Mouse (Mus musculus): ENCODE data around the gene Nr1d1.

Gene Nr1d1

DNA sequence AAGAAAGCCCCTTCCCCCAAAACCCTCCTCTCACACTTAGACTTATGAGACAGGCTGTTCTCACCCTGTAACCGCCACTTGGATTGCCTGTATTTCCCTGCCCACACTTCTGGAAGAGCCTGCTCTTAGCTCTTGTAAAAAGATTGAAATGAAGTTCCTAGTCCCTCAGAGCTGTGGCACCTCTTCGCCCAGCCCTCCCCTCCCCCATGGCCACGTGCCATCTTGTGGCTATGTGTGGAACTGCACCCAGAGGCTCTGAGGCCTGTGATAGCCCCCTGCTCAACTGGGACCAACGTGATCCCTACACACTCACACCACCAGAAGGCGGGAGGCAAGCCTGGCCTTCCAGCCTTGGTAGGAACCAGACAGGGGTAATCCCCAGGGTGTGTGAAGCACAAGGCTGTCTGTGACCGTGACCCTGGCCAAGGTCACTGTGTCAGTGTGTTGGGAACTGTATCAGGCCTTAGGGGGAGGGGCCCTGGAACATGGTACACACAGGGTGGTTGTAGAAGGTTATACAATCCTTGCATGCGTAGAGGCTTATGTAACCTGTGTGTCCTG is 20.4 kb downstream of the Nr1d1 start:
- in situ Hi-C loops (cut with MboI, MseI): loop anchor here in 1 of 2 experiments (5.0 kb wide), 1 partner anchor 52 kb away; the partner anchor contains the start of gene Csf3

DNA sequence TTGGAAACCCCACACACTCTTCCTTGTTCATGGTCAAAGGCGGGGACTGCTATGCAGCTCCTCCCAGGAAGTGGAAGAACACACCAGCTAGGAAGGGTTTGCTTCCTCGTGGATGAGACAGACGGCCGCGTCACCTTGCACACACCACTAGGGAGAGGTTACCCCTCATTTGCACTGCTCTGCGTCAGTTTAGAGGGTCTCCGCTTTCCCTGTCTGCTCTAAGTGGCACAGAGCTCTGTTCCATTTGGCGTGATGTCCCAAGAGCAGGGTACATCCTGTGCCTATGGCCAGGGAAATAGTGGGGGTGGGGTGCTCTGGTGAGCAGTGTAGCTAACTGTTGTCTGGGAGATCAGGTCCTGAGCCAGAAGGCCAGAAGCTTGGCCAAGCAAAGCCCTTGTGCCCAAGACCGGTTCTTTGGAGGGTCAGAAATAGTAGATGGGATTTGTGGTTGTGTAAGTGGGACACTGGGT is 20.9 kb downstream of the Nr1d1 start:
- in situ Hi-C loops (cut with MboI, MseI): no loop called here

DNA sequence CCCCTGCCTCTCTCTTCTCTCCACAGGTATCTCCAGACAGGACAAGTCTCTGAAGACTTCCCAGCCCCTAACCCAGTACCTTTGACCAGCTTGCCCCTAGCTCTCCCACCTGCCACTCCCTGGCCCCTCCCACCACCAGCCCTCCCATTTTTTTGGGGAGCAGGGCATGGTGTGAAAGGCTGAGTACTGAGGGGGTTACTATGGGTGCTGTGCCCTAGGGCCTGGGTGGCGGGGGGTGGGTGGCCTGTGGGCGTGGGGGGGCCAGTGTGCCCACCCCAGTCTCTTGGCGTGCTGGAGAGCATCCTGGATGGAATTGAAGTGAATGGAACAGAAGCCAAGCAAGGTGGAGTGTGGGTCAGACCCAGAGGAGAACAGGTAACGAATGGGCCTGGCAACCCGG is 21.9 kb downstream of the Nr1d1 start:
- in situ Hi-C loops (cut with MboI, MseI): no loop called here

DNA sequence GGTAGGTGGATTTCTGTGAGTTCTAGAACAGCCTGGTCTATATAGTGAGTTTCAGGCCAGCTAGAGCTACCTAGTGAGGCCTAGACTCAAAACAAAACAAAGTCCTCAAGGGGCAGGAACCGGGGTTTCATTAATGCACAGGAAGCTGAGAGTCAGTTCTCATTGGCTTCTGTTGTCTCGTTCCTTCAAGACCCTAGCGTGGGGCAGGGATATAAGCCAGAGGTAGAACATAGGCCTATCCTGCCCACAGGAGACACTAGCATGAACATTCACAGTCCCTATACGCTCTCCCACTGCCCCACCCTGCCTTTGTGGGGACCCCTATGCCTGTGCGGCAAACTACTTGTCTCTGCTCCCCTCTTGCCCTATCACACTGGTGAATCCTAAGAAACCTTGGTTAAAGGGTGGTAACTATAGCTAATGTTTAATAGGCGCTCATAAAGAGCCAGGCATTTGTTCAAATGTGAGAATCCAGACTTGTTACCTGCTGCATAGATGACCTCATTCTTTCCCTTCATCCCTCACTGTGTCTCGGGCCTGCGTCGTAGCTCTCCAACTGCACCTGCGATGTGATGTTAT is 22.5 kb downstream of the Nr1d1 start:
- in situ Hi-C loops (cut with MboI, MseI): no loop called here

DNA sequence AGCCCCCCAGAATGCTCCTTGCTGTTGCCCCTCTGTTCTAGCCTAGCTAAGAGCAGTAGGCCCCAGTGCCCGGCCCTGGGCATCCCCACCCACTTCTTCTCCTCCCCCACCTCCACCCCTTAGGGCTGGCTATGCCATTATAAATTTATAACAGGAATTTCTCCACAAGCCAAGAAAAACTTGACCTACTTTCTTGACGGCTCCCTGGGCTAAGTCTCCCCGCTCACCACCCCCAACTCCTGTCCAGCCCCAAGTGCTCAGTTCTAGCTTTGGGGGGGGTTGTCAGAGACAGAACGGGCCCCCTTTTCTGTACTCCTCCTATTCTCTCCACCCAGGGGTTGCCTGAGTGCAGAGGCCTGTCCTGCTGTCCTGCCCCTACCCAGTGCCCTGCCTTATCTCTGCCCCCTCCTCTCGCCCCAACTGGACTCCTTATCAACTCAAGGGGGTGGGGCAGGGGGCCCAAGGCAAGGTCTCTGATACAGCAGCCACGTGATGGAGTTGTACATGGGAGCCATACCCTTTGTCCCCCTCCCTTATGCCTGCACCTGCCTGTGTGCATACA is 23.8 kb downstream of the Nr1d1 start:
- in situ Hi-C loops (cut with MboI, MseI): no loop called here

DNA sequence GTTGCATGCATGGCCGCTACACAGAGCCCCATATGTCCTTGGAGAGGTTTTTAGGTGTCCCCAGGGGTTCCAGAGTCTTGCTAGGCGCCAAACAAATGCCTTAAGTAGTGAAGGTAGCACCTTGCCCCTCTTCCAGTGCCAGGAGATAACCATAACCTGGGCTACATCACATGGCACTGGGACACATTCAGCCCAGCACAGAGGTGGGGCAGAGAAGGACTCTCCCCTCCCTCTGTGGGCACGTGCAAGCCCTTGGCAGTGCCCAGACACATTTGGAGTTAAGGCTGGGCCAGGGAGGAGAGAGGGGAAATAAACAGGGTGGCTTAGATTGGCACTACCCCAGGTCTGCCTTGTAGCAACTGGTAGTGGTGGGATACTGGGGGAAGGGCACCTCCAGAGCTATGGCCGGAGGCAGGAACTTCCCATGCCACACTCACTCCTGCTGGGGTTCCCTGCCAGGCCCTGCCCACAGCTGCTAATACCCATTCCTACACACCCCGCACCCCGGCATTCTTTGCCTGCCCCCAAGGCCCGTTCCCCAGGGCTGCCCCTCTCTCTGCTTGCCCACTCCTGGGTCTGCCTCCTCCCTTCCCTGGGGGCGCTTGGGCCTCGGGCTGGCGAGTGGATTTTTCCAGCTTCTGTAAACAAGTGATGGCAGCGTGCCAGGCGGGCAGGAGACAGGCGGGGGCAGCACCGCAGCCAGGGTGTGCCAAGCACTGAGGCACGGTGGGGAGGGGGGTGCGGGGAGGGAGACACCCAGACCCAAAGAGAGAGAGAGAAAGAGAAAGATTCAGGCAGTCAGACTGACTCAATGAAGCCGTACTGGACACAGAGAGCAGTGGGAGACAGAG is 24.6 kb downstream of the Nr1d1 start:
- in situ Hi-C loops (cut with MboI, MseI): no loop called here

DNA sequence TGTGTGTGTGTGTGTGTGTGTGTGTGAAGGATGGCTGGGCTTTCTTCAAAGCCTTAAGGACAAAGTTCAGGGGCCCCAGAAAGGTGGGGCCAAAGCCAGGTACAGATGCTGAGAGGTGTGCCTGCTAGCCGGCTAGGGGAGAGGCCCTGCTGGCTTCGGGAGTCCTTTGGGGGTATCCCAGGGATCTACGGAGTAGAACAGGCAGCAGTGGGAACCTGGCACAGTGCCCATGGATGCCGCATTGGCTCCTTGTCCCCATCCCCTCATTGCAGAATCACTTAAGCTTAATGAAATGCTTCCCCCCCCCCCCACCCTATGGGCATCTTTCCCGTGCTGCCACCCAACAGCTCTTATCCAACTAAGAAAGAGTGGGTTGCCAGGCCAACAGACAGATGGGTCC is 25.4 kb downstream of the Nr1d1 start:
- in situ Hi-C loops (cut with MboI, MseI): loop anchor here in 1 of 2 experiments (25.0 kb wide), 1 partner anchor 887 kb away; no protein-coding TSS in a partner anchor

DNA sequence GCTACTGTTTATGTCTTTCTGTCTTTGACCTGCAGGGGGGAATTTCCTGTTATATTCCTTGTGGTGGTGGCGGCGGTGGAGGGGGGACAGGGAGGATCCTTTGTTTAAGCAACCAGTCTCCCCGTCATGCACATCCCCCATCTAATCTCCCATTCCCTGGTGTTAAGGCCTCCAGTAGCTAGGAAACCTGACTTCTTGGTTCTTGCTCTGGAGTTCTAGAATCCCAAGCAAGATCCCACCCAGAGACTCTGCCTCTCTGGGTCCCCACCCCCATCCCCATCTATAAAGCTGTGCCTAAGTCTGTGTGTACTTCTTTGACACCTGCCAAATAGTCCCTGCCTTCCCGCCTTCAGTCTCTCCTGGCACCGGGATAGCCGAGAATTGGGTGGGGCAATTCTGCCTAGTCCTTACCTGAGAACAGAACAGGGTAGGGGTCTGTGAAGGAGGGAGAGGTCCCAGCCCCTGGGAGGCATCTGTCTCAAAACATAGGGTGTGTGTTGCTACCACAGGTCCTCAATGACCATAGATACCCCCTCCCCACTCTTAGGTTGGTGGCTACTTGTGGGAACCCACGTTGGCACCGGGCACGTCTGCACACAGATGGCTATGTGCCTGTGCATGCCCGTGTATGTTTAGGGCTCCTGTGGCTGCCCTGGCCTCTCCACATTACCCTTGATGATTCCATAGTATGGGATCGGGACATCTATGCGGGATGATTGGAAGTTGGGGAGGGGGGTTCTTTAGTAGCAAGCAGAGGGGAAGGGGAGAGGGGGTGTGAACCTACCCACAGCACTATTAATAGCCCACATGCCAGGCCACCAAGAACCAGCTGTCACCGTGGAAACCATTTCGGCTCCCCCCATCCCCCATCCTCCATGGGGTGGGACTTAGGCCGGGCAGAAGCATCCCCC is 26.4 kb downstream of the Nr1d1 start:
- in situ Hi-C loops (cut with MboI, MseI): loop anchor here in 1 of 2 experiments (25.0 kb wide), 1 partner anchor 886 kb away; no protein-coding TSS in a partner anchor

DNA sequence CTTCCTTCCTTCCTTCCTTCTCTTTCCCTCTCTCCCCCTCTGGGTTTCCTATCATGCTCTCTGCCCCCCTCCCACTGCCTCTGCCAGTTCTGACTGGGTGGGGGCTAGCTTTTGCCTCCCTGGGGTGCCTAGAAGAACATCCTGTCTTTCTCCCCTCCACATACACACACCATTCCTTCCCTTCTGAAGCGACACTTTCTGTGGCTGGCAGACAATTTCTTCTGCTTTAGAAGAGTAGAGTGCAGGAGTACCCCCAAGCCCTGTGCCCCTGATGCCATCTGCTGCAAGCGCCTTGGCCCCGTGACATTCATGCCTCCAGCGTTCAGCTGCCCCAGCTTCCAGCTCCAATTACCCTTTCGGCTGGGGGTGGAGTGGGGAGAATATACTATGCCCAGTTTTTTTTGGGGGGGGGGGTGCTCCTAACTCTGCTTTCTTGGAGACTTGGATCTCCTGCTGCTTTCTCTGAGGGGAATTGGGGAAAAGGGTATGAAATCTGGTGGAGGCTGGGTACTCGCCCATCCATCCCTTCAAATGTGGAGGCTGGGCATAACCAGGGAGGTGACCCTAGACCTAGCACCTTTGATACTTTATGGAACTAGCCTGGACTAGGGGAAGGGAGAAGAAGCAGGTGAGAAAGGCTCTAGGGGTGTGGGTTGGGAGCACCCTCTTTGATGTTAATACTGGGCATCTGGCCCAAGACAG is 27.2 kb downstream of the Nr1d1 start:
- in situ Hi-C loops (cut with MboI, MseI): loop anchor here in 1 of 2 experiments (25.0 kb wide), 1 partner anchor 886 kb away; no protein-coding TSS in a partner anchor

DNA sequence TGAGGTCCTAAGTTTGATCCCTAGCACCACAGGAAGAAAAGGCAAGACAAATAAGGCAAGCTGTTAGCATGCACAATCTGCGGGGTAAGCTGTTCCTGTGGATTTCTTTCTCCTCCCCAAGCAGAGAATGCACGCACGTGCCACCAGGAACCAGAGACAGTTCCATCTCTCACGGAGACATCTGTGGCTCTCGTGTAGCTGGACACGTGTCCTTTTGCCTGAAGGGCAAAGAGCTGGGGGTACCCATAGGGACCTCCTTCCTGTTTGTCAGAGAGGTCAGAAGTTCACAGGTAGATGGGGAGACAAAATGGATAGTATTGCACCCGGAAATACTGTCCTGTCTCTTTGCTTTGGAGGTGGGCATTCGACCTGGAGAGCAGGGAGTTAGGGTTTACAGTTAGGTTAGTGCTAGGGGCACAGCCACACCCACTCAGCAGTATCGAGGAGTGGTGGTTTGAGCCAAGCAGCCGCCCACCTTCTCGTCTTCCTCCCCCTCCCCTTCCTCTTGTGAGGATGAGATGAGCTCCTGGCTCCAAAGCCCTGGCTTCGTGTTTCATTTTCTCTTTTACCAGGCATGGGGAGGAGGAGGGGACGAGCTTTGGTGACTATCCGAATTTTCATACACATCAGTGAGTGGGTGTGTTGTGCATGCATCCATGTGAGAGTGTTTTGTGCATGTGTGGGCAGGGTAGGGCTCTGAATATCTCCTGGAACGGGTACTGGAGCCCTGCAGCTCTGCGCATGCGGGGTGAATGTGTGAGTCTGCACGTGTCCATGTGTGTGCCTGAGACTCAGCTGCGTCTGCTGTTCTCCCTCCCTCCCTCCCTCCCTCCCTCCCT is 28.1 kb downstream of the Nr1d1 start:
- in situ Hi-C loops (cut with MboI, MseI): loop anchor here in 1 of 2 experiments (25.0 kb wide), 1 partner anchor 885 kb away; no protein-coding TSS in a partner anchor

DNA sequence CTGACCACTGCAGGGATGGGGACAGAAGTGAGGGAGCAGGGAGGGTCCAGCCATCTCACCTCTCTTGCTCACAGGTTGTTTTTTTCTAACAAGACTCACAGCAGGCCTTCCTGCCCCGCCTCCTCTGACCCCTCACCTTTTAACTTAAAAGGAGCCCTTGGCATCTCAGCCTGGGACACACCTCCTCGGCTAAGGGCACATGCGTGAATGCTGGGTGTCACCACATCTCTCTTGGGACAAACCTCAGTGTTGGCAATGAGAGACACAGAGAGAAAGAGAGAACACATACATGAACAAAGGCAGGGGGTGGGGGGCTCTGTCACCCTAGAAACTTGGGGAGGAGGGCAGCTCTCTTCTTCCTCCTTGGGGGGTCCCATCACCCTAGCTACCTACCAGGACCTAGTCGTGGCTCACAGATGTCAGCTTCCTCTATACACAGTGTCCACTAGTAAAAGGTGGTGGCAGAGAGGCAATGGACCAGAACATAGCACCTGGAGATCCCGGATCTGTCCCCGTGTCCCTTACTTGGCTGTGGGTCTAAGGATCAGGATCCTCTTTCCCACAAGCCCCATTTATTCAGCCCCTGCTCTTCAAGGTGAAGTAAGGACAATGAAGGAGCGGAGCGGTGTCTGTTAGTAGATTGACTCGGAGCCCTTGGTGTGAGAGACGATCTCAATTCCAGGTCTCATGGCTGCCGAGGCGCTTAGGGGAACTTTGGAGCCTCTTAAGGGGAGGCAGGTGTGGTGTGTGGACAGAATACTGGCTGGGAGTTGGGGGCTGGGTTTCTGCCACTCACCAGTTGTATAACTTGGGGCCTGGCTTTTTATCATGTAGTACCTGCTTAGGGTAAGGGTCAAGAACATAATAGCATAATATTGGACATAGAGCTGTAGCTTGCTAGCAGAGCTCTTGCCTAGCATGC is 28.9 kb downstream of the Nr1d1 start:
- in situ Hi-C loops (cut with MboI, MseI): loop anchor here in 1 of 2 experiments (25.0 kb wide), 1 partner anchor 884 kb away; no protein-coding TSS in a partner anchor

DNA sequence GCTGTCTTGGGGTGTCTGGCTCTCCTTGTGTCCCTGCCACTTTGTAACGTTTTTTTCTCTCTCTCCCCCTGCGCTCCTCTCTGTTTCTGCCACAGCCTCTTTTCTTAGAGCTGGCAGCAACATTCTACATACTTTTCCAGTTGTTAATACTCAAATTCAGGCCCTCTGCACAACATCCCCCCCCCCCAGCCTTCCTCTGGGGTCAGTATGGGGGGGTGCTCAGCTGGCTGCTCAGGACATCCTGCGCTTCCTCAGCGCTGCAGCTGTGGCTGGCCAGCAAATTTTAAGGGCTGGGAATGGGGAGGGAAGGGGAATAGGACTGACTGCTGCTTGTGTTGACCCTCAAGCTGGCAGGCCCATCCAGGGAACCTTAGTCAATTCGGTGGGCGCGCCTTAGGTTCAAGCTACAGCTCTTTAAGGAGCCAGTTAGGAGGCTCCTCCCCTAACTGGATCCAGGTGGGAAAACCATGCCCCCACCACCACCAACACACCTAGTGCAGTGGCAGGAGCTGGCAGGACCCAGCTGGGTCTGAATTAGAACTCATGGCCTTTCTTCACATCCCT is 30.6 kb downstream of the Nr1d1 start:
- in situ Hi-C loops (cut with MboI, MseI): loop anchor here in 1 of 2 experiments (5.0 to 25.0 kb wide), 2 partner anchors 43 to 882 kb away; no protein-coding TSS in a partner anchor

DNA sequence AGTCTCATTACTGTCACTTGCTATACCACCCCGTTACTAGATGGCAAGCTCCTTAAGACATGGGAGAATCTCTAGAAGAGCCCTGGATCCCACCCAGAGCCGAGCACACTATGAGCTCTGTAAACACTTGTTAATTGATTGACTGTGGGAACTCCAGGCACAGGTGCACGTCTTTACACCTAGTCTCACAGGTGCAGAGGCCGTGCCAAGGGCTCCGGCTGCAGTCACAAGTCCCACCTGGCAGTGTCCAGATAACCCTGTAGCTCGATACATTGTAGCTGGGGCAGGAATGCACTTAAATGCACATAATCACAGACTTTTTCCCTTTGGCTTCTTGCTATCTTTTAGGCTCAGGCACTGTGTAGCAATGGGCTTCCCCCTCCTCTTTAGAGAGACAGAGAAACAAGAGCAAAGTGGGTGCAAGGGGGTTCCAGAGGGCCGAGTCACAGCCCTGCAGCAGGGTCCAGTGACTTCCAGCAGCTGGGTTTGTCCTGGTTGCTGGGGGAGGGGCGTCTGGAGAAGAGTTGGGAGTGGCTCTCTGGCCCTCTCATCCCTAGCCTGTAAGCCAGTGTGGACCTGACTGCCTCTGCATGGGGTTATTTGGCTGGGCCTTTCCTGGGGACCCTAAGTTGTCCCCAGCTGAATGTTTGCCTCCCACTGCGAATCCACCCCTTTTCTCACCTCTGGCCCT is 31.3 kb downstream of the Nr1d1 start:
- in situ Hi-C loops (cut with MboI, MseI): loop anchor here in 1 of 2 experiments (5.0 to 25.0 kb wide), 2 partner anchors 44 to 881 kb away; no protein-coding TSS in a partner anchor

DNA sequence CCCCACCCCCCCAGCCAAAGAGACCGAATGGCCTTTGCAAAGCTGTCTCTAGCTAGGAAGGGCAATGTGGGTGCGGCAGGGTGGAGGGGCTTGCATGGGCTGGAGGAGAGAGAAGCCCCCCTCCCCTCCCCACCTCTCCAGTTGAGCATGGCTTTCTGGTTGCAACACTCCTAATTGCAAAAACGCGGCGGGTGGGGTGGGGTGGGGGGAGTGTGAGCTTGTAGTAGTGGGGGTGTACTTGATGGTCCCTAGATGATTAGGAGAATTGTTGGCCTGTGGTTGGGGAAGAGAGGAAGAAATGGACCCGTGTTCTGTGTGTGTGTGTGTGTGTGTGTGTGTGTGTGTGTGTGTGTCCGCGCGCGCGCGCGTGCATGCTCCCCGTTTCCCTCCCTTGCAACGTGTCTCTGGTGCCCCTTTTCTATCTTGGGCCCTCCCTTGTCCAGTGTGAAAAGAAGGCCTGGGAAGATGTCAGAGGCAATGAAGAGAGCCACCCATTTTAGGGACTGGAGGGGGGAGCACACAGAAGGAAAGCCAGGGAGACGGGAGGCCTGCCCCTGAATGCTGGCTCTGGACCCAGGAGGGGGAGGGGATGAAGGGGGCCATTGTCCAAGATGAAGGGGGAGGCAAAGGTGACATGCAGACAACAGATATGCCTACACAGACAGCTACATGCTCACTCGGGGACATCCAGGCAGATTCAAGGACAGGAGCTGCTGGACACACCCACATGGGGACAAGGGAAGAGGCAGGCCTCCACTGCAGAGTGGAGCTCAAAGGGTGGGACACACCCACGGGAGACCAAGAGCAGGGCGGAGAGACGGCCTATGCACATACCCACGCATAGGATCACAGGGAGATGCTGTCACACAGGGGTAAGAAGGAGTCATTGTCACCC is 32.5 kb downstream of the Nr1d1 start:
- in situ Hi-C loops (cut with MboI, MseI): loop anchor here in 1 of 2 experiments (5.0 to 25.0 kb wide), 2 partner anchors 45 to 880 kb away; no protein-coding TSS in a partner anchor

DNA sequence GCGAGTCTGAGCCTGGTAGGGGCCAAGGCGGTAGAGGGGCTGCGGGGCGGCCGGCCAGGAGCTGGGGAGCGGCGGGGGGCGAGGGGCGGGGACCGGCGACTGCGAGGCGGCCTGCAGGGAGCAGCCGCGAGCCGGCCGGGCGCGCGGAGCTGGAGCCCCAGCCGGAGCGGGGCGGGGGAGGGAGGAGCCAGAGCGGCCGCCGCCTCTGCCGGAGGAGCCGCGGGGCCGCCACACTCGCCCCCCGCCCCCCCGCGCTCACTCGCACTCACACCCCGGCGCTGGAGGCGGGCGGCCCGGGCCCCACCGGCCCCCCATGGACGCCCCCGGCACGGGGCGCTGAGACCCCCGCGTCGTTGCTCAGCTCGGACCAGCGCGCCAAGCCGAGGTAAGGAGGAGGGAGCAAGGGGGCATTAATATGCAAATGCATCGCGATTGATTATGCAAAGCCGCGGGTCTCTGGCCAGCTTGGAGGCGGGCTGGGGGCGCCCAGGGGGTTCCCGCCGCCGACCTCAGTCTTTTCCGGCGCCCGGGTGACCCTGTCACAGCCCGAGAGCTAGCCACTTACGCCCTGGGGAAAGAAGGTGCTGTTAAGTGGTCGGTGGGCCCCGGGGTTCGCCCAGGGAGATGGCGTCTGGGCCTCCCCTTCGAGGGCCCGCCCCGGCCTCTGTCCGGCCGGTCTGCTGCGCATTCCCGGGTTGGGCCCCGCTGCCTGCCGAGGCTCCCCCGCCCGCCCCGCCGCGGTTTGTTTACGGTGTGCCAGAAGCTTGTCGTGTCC is 33.3 kb downstream of the Nr1d1 start:
- in situ Hi-C loops (cut with MboI, MseI): loop anchor here in 1 of 2 experiments (5.0 to 25.0 kb wide), 2 partner anchors 45 to 880 kb away; no protein-coding TSS in a partner anchor
